Mouse (Mus musculus) heart, postnatal 0 days (tissue): Measurements from ENCODE around the gene Cgnl1. TPM values are rescaled to one million over a fixed set of nuclear protein-coding genes. Genes with fewer than 3 reads are reported as not detected.

Source experiments
- ATAC-seq: fragments of 200-750 bp; cut with Nextera tagmentation; 2 replicates; pipeline ENCODE4 v1.8.0; 2017; ENCODE audit warnings: low read depth, moderate number of reproducible peaks, moderate library complexity; ENCODE audit not compliant: insufficient read depth
- DNase-seq: peaks from one replicate; pipeline ENCODE4 v3.0.0-alpha.2; 2016; ENCODE audit warnings: low spot score
- H3K27ac ChIP-seq: fragments of 300-500 bp; sonication (generic); 2 replicates; pipeline ENCODE4 v1.5.1; 2014; ENCODE audit warnings: low read depth, mild to moderate bottlenecking
- H3K27me3 ChIP-seq: fragments of 300-500 bp; sonication (generic); 2 replicates; pipeline ENCODE4 v1.6.1; 2014; ENCODE audit warnings: low read length, mixed read lengths; ENCODE audit not compliant: control insufficient read depth, insufficient read depth
- H3K36me3 ChIP-seq: fragments of 300-500 bp; sonication (generic); replicated peaks from 2 replicates; pipeline ENCODE4 v1.6.1; 2014; ENCODE audit warnings: low read length, mixed read lengths; ENCODE audit not compliant: control insufficient read depth, insufficient read depth
- H3K4me1 ChIP-seq: fragments of 300-500 bp; sonication (generic); 2 replicates; pipeline ENCODE4 v1.6.1; 2014; ENCODE audit warnings: antibody characterized with exemption; ENCODE audit not compliant: control insufficient read depth, insufficient read depth
- H3K4me2 ChIP-seq: fragments of 300-500 bp; sonication (generic); 2 replicates; pipeline ENCODE4 v1.6.1; 2014; ENCODE audit warnings: low read depth, mild to moderate bottlenecking, low read length, moderate library complexity
- H3K4me3 ChIP-seq: fragments of 300-500 bp; sonication (generic); 2 replicates; pipeline ENCODE4 v1.5.1; 2014; ENCODE audit warnings: low read depth, low read length
- H3K9ac ChIP-seq: fragments of 300-500 bp; sonication (generic); replicated peaks from 2 replicates; pipeline ENCODE4 v1.6.1; 2014; ENCODE audit warnings: low read depth, low read length, mixed read lengths
- H3K9me3 ChIP-seq: fragments of 300-500 bp; sonication (generic); replicated peaks from 2 replicates; pipeline ENCODE4 v1.6.1; 2016; ENCODE audit warnings: low read length; ENCODE audit not compliant: control insufficient read depth
- CTCF ChIP-seq: IDR thresholded peaks from 2 replicates; pipeline ENCODE4 v1.5.1; 2016; ENCODE audit warnings: antibody characterized with exemption, control low read depth, low read depth
- EP300 ChIP-seq: IDR thresholded peaks from 2 replicates; pipeline ENCODE4 v1.6.1; 2016; ENCODE audit warnings: antibody characterized with exemption, low read depth
- WGBS: fragments of 180-500 bp; shearing (Covaris S2); extraction: QIAGEN DNeasy Blood & Tissue Kit; methylation state at CpG from one replicate; pipeline ENCODE4 v1.1.7; 2014; 5-methylcytosine and 5-hydroxymethylcytosine counted together
- polyA plus RNA-seq: library from polyadenylated mRNA; unstranded; fragments of >200 nt; fragmentation: Nextera tagmentation; extraction: Ambion mirVana; gene quantifications from 2 replicates; pipeline ENCODE4 v1.2.1, GENCODE M21; 2015
- total RNA-seq: library from RNA; depleted of rRNA; stranded (reverse); fragments of >200 nt; gene quantifications from 2 replicates; pipeline ENCODE4 v1.2.3, GENCODE M21; 2014; ENCODE audit warnings: low replicate concordance

The Cgnl1 gene
- total and polyA plus RNA-seq, 2 experiments from 2014 or later: 20.0 to 20.6 TPM

GRCm38 (mm10) chr9:71635627-71636026 is 135.8 kb downstream of the Cgnl1 start:
- H3K27me3 ChIP-seq: no peaks in the 10 kb centered on the region
- no peak overlapping the region for H3K27ac ChIP-seq
- H3K4me1 ChIP-seq: no peaks in the 10 kb centered on the region
- no peaks in the 10 kb centered on the region for H3K9me3 ChIP-seq
- no peak overlapping the region for H3K4me3 ChIP-seq
- ATAC-seq: no peak
- WGBS: 48% methylated on average over 1 of the region's 1 CpGs
- DNase-seq: no peak
- H3K36me3 ChIP-seq: peaks cover 41% of the 10 kb centered on the region
- no peak overlapping the region for H3K9ac ChIP-seq
- H3K4me2 ChIP-seq: no peak overlapping the region
- TF ChIP-seq EP300 (no peak), CTCF (no peak)

DNA sequence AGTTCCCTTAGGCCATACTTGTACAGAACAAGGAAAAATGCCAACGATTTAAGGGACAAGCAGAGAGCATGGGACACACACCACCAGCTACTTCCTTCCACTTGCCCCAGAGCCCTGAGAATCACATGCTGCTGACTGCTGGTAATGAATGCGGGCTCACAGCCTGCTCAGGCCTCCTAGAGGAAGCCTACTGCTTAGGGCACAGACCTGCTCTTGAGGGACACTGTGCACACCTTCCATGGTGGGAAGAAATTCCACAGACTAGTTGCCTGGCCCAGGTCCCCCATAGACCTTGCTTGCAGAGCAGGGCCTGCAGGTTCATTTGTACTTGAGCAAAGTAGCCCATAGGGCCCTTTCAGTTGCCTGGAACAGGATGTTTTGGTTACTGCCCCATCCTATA is 136.5 kb downstream of the Cgnl1 start:
- Histone ChIP-seq H3K36me3 (peaks cover 45% of the 10 kb centered on the region), H3K9ac (no peak overlapping the region), H3K27me3 (no peaks in the 10 kb centered on the region), H3K9me3 (no peaks in the 10 kb centered on the region), H3K27ac (no peak overlapping the region), H3K4me3 (no peak overlapping the region), H3K4me2 (no peak overlapping the region), H3K4me1 (no peaks in the 10 kb centered on the region)
- ATAC-seq (no peak), DNase-seq (no peak)
- 74% methylated on average over 2 of the region's 2 CpGs for WGBS
- TF ChIP-seq EP300 (no peak), CTCF (no peak)

DNA sequence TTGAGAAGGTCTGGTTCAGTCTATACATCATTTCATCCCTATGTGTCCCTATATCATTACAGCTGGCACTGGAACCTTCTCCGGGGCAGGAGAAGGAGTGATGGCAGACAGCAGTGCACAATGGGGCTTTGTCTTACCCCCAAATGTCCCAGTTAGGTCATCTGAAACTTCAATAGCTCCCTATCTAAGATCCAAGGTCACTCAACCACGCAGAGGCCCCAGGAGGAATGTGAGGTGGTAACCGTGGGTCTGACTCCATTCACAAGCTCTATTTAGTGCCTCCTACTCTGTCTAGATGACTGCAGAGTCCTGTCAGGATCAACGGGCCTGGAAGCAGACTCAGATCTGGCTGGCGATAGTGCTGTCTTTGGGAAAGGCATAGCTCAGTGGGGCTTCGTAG is 142.5 kb downstream of the Cgnl1 start:
- Histone ChIP-seq H3K9me3 (no peaks in the 10 kb centered on the region), H3K36me3 (peaks cover 37% of the 10 kb centered on the region), H3K4me1 (no peaks in the 10 kb centered on the region), H3K27ac (no peak overlapping the region), H3K4me2 (no peak overlapping the region), H3K9ac (no peak overlapping the region), H3K4me3 (no peak overlapping the region), H3K27me3 (no peaks in the 10 kb centered on the region)
- 43% methylated on average over 6 of the region's 6 CpGs for WGBS
- ATAC-seq (no peak), DNase-seq (no peak)
- TF ChIP-seq EP300 (no peak), CTCF (no peak)

DNA sequence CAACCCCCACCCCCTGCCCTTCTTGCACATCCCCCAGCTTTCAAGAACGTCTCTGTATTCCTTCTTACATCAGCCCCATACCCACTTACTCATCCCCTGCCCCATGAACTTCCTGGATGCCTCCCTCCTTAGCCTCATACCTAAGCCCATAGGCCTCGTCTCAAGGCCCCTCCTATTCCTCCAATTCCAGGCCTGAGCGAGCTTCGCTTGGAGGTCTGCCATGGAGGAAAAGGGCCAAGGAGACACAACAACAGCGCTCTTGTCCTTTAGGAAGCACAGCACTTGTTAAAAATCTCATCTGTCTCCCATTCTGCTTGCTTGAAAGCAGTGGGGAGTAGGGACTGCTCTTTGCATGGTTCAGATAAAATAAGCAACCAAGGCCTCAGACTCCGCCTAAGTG is 143.1 kb downstream of the Cgnl1 start:
- H3K36me3 ChIP-seq: peaks cover 34% of the 10 kb centered on the region
- no peak overlapping the region for H3K9ac ChIP-seq
- no peak overlapping the region for H3K4me2 ChIP-seq
- DNase-seq (no peak), ATAC-seq (no peak)
- H3K4me3 ChIP-seq: no peak overlapping the region
- no peaks in the 10 kb centered on the region for H3K9me3 ChIP-seq
- H3K27me3 ChIP-seq: no peaks in the 10 kb centered on the region
- 74% methylated on average over 6 of the region's 6 CpGs for WGBS
- no peak overlapping the region for H3K27ac ChIP-seq
- peaks cover 4% of the 10 kb centered on the region; the same call in 1 of the 2 replicates for H3K4me1 ChIP-seq
- TF ChIP-seq EP300 (no peak), CTCF (no peak)

DNA sequence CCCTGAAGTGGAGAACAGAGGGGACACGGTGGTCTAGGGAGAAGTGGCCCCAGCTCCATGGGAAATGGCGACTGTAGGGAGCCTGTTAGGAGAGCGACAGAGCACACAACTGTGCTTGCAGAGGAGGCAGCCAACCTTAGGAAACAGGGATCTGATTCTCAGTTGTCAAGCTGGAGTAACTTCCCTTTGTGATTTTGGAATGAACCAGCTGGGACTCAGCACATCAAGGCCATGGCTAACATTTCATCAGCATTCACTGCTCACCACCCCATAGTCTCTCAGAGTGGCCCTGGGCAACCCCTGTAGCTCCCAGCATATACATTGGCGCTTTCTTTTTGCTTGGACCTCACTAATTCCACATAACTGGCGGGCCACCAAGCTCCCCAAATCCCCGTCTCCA is 145.4 kb downstream of the Cgnl1 start:
- Histone ChIP-seq H3K27me3 (no peaks in the 10 kb centered on the region), H3K4me3 (no peak overlapping the region), H3K36me3 (peaks cover 19% of the 10 kb centered on the region), H3K9me3 (no peaks in the 10 kb centered on the region), H3K4me2 (no peak overlapping the region), H3K9ac (no peak overlapping the region), H3K27ac (no peak overlapping the region), H3K4me1 (peaks cover 18% of the 10 kb centered on the region)
- TF ChIP-seq CTCF (no peak), EP300 (no peak)
- DNase-seq (no peak), ATAC-seq (no peak)
- 89% methylated on average over 6 of the region's 6 CpGs for WGBS

DNA sequence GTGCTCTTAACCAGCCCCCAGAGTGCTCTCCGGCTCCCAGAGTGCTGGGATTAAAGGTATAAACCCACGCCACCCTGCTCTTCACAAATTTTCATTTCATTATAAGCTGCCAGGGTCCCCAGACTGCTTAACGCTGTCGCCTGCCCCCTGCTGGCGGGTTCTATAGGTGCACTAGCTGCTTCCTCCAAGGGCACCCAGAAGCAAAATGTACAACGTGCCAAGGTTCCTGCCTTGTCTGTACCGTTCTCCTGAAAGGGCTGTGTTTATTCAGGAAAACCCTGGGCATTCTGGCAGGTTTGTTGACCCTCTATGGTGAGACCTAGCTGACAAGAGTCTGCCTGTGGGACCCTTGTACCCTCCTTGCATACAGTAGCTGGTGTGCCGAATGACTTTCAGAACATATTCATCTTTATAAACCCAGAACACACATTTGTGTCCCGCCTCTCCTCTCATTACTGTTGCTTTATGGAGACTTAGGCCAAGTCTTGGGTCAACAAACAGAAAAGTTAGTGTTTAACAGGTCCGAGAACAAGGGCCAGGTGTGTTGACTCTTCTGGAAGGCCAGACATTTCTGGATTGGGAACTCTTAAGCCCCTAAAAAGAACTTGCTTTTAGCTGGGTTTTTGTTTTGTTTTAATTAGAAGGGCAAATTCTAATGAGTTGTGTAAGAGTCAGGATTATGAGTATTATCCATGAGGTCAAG is 146.5 kb downstream of the Cgnl1 start:
- 44% methylated on average over 10 of the region's 10 CpGs for WGBS
- Histone ChIP-seq H3K4me1 (peaks cover 18% of the 10 kb centered on the region), H3K4me2 (no peak overlapping the region), H3K4me3 (no peak overlapping the region), H3K9ac (no peak overlapping the region), H3K27ac (0 out of 2 replicates have a peak overlapping the region, but pooled peaks have one; percentile 2), H3K27me3 (no peaks in the 10 kb centered on the region), H3K9me3 (no peaks in the 10 kb centered on the region), H3K36me3 (peaks cover 9% of the 10 kb centered on the region)
- ATAC-seq (no peak), DNase-seq (peak; percentile 72)
- peak; percentile 66 for TF ChIP-seq CTCF
- no peak for TF ChIP-seq EP300
